Mouse (Mus musculus): ENCODE measurements around the gene Map1a.

GRCm38 (mm10) chr2:121298131-121298530 is 8.7 kb downstream of the Map1a start:
- TF ChIP-seq CTCF (IDR thresholded peaks at IDR 0.05; ENCODE audit: extremely low read depth, insufficient read depth, low read length) (no peak), POLR2A (IDR thresholded peaks at IDR 0.05; ENCODE audit: extremely low read depth, insufficient read depth, low read length) (0 out of 2 replicates have a peak, but pooled peaks have one; percentile 14)
